Mouse (Mus musculus): ENCODE data around the gene Slirp.
A peak's percentile ranks its signal among the peaks of the same experiment; 100 is the strongest.
"Not testable (repeated sequence)": the region's sequence is repeated elsewhere in the genome, so short reads cannot be mapped to it uniquely, and the experiment has no call there.

Gene Slirp

DNA sequence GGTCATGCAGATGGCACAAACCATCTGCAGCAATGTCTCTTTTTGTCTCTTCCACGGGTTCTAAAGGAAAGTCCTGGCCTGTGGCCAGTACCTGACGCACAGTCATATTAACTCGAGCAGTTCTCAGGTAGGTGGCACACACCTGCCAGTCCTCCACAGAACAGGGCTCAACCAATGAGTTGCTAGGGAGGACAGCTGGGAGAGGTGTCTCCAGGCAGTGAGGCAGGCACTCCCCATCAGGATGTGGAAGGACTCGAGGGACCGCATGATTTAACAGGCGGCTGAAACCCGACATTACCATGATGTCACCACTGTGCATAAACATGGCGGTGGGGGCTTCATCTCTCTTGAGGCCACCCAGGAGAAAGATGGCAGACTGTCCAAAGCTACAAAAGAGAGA, 14.8 kb upstream of the Slirp start:
- DNase-seq (ENCODE audit: low spot score in 2 of 2): no peak

GRCm38 (mm10) chr12:87442177-87443114, 1.2 kb upstream of the Slirp start:
- no peak for DNase-seq (ENCODE audit: low spot score in 2 of 2)

GRCm38 (mm10) chr12:87443115-87443699, 489 bp upstream of the Slirp start:
- DNase-seq (ENCODE audit: low spot score in 2 of 2): no peak

- no peak for DNase-seq (ENCODE audit: low spot score in 2 of 2)
Measured at GRCm38 (mm10) chr12:87444211-87444610, 515 bp downstream of the Slirp start.

DNA sequence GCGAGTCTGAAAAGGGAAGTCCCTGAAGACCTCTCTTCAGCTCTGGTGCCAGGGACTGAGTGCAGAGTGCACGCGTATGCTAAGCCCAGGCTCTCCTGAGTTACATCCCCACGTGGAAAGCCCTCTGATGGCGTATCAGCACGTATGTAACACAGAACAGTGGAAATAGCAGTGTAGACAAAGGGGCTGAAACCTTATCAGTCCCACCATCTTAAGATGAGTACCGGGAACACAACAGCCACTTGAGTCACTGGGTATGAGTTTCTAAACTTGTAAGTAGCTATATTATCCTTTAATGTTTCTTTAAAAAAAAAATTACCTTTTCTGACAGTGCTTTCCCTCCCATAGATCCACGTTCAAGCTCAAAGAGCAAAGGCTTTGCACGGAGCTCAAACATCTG, 5.8 kb downstream of the Slirp start:
- no peak for DNase-seq (ENCODE audit: low spot score in 2 of 2)

DNA sequence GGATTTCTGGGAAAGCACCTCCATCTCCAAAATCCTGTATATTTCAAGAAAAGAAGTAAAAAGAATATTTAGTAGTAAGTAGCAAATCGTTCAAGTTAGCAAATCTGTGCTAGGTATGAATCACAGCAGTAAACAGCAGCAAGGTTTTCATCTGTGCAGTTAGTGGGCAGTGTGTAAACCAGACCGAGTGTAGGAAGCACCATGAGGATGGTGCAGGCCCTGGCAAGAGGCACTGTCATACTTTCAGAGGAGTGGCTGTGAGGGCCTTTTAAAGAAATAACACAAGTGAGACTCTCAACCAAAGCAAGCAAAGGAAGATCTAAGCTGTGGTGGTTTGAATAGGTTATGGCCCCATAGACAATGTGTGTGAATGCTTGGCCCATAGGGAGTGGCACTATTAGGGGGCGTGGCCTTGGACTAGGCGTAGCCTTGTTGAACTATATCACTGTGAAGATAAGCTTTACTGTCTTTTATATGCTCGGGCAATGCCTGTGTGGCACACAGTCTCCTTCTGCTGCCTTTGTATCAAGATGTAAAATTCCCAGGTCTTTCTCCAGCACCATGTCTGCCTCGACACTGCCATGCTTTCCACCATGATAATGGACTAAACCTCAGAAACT, 21.1 kb downstream of the Slirp start:
- no peak for DNase-seq (ENCODE audit: low spot score in 2 of 2)

GRCm38 (mm10) chr12:87470263-87471136, 26.8 kb downstream of the Slirp start:
- DNase-seq (ENCODE audit: low spot score in 2 of 2): no peak

DNA sequence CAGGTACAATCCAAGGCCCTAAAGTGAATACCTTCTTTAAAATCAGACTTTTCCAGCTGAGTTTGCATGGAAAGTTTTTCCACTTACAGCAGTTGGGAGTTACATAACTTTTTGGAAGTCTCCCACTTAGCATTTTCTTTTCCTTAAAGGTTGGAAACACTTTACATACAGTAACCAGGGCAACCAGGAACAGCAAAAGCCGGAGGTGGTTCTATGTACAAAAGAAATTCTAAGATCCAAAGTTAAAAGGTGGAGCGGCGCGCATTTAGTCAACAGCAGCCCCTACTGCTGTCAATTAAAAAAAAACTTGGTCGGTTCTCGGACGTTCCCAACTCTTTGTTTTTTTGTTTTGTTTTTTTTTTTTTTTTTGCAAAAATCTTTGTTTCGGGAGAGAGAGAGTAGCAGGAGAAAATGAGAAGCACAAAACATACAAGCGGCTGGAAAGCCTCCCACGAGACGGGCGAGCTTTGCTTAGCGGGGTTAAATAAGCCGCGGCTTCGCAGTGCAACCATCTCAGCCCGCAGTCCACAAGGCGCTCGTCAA, 27.8 kb downstream of the Slirp start:
- DNase-seq (ENCODE audit: low spot score in 2 of 2): no peak

DNA sequence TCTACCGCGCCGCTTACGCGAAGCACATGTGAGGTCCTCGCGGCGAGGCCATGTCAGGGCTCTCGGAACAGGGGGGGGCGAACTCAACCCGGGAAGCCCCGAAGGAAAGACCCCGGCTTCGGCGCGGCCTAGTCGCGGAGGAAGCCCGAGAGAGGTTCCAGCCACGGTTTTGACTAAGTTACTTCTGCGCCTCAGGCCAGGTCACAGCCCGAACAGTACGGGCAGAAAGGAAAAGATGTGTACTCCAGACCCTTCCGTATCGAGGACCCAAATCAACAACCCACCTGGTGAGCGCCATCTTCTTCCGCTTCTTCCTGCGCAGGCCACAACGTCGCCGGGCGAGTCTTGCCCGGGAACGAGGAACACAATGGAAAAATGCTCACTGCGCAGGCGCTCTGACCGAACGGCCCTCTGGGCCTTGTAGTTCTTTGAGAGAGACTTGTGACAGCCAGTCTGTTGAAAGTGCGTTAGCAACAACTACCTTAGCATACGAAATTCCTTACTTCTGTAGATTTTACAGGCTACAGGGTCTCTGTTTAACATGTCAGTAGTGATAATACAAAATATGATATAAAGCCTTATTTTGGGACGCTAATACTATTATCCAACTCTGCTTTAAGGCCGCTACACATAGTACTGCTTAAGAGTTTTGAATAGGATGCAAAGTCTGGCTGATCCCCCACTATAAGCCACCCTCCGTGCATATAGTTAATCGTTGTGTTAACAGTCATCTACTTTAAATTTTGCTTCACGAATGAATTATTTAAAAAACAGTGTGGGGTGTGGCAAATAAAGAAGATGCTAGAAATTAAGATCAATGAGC, 28.5 kb downstream of the Slirp start, which contains the start of gene Snw1:
Gene Snw1 (minus strand): TSS at position 311 of the 823 bp plus-strand sequence.
- DNase-seq (ENCODE audit: low spot score in 2 of 2): peak; percentile 92 to 95

DNA sequence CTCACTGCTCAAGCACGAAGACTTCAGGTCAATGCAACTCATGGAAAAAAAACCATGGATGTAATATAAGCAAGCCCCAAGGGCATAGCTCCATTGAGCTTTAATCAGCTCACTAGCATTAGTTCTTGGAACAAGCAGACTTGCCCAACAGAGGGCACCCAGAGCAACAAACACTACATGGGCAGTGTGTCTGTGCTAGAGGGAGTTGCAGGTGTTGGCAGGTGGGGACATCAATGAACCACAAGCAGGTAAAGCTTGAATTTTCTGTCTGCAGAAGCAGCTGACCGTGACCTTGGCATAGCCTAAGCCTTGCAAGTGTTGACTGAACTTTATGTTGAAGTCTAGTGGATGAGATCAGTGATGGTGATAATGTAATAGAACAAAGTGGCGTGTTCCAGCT, 31.1 kb downstream of the Slirp start:
- no peak for DNase-seq (ENCODE audit: low spot score in 2 of 2)

DNA sequence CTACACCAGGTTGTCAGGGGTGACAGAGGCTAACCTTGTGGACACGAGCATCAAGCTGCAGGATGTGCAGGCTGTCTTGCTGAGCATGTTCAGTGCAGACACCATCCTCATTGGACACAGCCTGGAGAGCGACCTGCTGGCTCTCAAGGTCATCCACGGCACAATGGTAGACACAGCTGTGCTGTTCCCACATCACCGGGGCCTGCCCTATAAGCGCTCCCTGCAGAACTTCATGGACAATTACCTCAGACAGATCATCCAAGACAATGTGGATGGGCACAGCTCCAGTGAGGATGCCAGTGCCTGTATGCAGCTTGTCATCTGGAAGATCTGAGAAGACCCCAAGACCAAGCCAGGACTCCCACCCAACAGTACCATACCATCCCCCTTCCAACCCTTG, 38.8 kb downstream of the Slirp start:
- DNase-seq (ENCODE audit: low spot score in 2 of 2): not testable (repeated sequence)

DNA sequence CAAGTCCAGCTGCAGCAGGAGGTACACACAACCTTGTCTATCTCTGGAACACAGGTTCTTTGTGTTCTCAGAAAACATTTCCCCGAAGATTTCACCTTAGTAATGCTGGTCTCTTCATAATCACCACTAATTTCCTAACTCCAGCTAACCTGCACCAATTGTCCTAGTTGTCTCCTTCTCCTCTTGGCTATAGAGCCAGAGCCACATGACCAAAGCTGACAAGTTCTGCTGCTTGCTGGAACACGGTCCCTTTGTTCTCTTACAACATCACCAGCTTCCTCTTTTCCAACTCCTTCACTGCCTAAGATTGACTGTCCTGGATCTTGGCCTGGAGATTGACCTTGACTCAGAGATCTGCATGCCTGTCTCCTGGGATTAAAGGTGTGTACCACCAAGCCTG, 45.0 kb downstream of the Slirp start:
- not testable (repeated sequence) for DNase-seq (ENCODE audit: low spot score in 2 of 2)

- DNase-seq (ENCODE audit: low spot score in 2 of 2): not testable (repeated sequence)
Measured at GRCm38 (mm10) chr12:87494421-87494820, 50.7 kb downstream of the Slirp start, which contains the start of gene Gm5788. Gene Gm5788, plus strand, starts transcription at chr12:87494721.

Measured in heart, adult 9 months (tissue).